Mouse (Mus musculus) liver, postnatal 0 days (tissue): ENCODE results near the gene Itga5. TPM values are rescaled to one million over a fixed set of nuclear protein-coding genes. Genes with fewer than 3 reads are reported as not detected.
"Not testable (repeated sequence)": the region's sequence is repeated elsewhere in the genome, so short reads cannot be mapped to it uniquely, and the experiment has no call there.

Source experiments
- ATAC-seq: fragments of 200-750 bp; cut with Nextera tagmentation; 2 replicates; pipeline ENCODE4 v1.8.0; 2017; ENCODE audit warnings: mild to moderate bottlenecking, moderate library complexity
- DNase-seq: peaks from one replicate; pipeline ENCODE4 v3.0.0-alpha.2; 2016
- H3K27ac ChIP-seq: fragments of 300-500 bp; sonication (generic); 2 replicates; pipeline ENCODE4 v1.5.1; 2014; ENCODE audit warnings: antibody characterized with exemption, moderate library complexity, mild to moderate bottlenecking, low read depth
- H3K27me3 ChIP-seq: fragments of 300-500 bp; sonication (generic); 2 replicates; pipeline ENCODE4 v1.6.1; 2014; ENCODE audit warnings: low read length, control low read depth, mixed read lengths; ENCODE audit not compliant: insufficient read depth
- H3K36me3 ChIP-seq: fragments of 300-500 bp; sonication (generic); replicated peaks from 2 replicates; pipeline ENCODE4 v1.6.1; 2014; ENCODE audit warnings: mild to moderate bottlenecking, control low read depth, low read length, moderate library complexity, mixed read lengths; ENCODE audit not compliant: insufficient read depth
- H3K4me1 ChIP-seq: fragments of 300-500 bp; sonication (generic); 2 replicates; pipeline ENCODE4 v1.6.1; 2014; ENCODE audit warnings: antibody characterized with exemption, mild to moderate bottlenecking, control low read depth; ENCODE audit not compliant: insufficient read depth
- H3K4me2 ChIP-seq: fragments of 300-500 bp; sonication (generic); 2 replicates; pipeline ENCODE4 v1.6.1; 2014; ENCODE audit warnings: low read depth, mild to moderate bottlenecking, low read length, moderate library complexity, mixed read lengths
- H3K4me3 ChIP-seq: fragments of 300-500 bp; sonication (generic); 2 replicates; pipeline ENCODE4 v1.5.1; 2014; ENCODE audit warnings: low read depth, low read length
- H3K9ac ChIP-seq: fragments of 300-500 bp; sonication (generic); replicated peaks from 2 replicates; pipeline ENCODE4 v1.6.1; 2014; ENCODE audit warnings: mild to moderate bottlenecking, moderate library complexity
- H3K9me3 ChIP-seq: fragments of 300-500 bp; sonication (generic); 2 replicates; pipeline ENCODE4 v1.6.1; 2016; ENCODE audit warnings: mild to moderate bottlenecking, control low read depth, low read length, mixed read lengths
- CTCF ChIP-seq: sonication (generic); IDR thresholded peaks from 2 replicates; pipeline ENCODE4 v1.5.1; 2016; ENCODE audit warnings: antibody characterized with exemption, low read depth
- EP300 ChIP-seq: IDR thresholded peaks from 2 replicates; pipeline ENCODE4 v1.6.1; 2016; ENCODE audit warnings: antibody characterized with exemption, low read depth, mild to moderate bottlenecking
- WGBS: fragments of 180-500 bp; shearing (Covaris S2); extraction: QIAGEN DNeasy Blood & Tissue Kit; methylation state at CpG from one replicate; pipeline ENCODE4 v1.1.7; 2014; ENCODE audit not compliant: insufficient replicate concordance; 5-methylcytosine and 5-hydroxymethylcytosine counted together
- polyA plus RNA-seq: library from polyadenylated mRNA; unstranded; fragments of >200 nt; fragmentation: Nextera tagmentation; extraction: Ambion mirVana; gene quantifications from 2 replicates; pipeline ENCODE4 v1.2.1, GENCODE M21; 2015

Itga5 gene
- polyA plus RNA-seq, result 15.6 and 16.0 TPM in 2 replicates

DNA sequence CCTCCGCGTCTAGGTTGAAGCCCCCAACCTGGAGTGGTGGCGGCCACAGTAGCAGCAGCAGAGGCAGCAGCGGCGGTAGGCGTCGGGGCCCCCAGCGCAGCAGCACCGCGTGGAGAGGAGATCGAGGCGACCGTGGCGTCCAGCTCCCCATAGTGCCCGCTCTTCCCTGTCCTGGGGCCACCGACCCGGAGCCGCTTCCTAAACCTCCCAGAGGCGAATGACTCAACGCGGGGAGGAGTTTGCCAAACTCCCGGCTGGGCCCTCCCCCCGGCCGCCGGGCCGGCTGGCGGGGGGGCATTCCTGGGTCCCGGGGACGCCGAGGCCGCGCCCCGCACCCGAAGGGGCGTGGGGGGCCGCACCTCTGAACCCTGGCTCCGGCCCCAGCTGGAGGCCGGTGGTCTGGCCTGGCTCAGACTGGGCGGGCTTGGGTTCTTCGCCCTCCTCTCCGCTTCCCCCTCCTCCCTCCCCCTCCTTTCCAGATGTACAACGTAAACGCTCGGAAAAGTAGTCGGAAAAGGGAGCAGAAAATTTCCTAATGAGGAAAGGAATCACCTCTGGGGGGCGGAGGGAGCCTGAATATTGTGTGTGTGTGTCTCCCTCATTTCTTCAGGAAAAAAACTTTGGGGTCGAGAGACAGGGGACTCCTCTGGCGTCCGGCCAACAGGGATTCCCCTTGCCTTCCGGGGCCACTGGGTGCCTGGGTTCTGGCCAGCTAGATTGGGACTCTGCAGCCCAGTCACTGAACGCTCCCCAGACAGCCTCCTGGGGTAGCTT lies at the start of gene Itga5:
TSS of gene Itga5 (minus strand) at position 388 of the 774 bp plus-strand sequence.
- peak within 1 kb of the TSS; percentile 87 for H3K9ac ChIP-seq
- H3K4me1 ChIP-seq, result peaks cover 39% of the 10 kb centered on the region
- H3K27me3 ChIP-seq, result no peaks in the 10 kb centered on the region
- TF ChIP-seq CTCF (0 out of 2 replicates have a peak, but pooled peaks have one; percentile 15), EP300 (no peak)
- peak; percentile 72 for ATAC-seq
- DNase-seq, result peak; percentile 81
- no peaks in the 10 kb centered on the region for H3K36me3 ChIP-seq
- H3K9me3 ChIP-seq, result no peaks in the 10 kb centered on the region
- peak within 1 kb of the TSS; percentile 85 for H3K4me2 ChIP-seq
- H3K4me3 ChIP-seq, result peak within 1 kb of the TSS; percentile 67
- H3K27ac ChIP-seq, result peak within 1 kb of the TSS; percentile 88
- 2% methylated on average over 40 of the region's 51 CpGs for WGBS

DNA sequence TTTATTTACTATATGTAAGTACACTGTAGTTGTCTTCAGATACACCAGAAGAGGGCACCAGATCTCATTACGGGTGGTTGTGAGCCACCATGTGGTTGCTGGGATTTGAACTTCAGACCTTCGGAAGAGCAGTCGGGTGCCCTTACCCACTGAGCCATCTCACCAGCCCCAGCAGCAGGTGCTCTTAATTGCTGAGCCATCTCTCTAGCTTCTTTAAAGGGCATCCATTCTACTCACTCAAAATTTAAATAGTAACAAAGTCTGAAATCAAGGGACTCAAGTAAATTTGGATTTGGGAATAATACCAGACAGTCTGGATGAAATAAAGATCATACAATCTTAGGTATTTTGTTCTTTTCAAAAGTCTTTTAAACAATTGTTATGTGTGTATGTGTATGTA lies 39.0 kb upstream of the Itga5 start:
- not testable (repeated sequence) for H3K4me1 ChIP-seq, H3K27me3 ChIP-seq, H3K4me2 ChIP-seq, DNase-seq, H3K4me3 ChIP-seq, H3K36me3 ChIP-seq, ATAC-seq, H3K27ac ChIP-seq, H3K9ac ChIP-seq, H3K9me3 ChIP-seq
- 72% methylated on average over 2 of the region's 3 CpGs for WGBS

- WGBS, result 78% methylated on average over 5 of the region's 5 CpGs
- no peaks in the 10 kb centered on the region for H3K9me3 ChIP-seq
- H3K36me3 ChIP-seq, result no peaks in the 10 kb centered on the region
- DNase-seq (no peak), ATAC-seq (no peak)
- no peak overlapping the region for H3K4me3 ChIP-seq
- no peak overlapping the region for H3K4me2 ChIP-seq
- H3K9ac ChIP-seq, result no peak overlapping the region
- TF ChIP-seq EP300 (no peak), CTCF (no peak)
- no peaks in the 10 kb centered on the region for H3K27me3 ChIP-seq
- no peak overlapping the region for H3K27ac ChIP-seq
- no peaks in the 10 kb centered on the region for H3K4me1 ChIP-seq
These were observed 34.8 kb upstream of the Itga5 start for GRCm38 (mm10) chr15:103401361-103401760.

GRCm38 (mm10) chr15:103393577-103393976 lies 27.0 kb upstream of the Itga5 start:
- Histone ChIP-seq H3K27ac (no peak overlapping the region), H3K4me3 (no peak overlapping the region), H3K9me3 (no peaks in the 10 kb centered on the region), H3K9ac (no peak overlapping the region), H3K4me2 (no peak overlapping the region), H3K27me3 (no peaks in the 10 kb centered on the region), H3K36me3 (no peaks in the 10 kb centered on the region), H3K4me1 (no peaks in the 10 kb centered on the region)
- no peak for TF ChIP-seq EP300
- no peak for TF ChIP-seq CTCF
- no peak for ATAC-seq
- DNase-seq, result no peak

GRCm38 (mm10) chr15:103388556-103389145 lies 22.1 kb upstream of the Itga5 start:
- WGBS, result 28% methylated on average over 4 of the region's 4 CpGs
- Histone ChIP-seq H3K9ac (no peak overlapping the region), H3K27me3 (no peaks in the 10 kb centered on the region), H3K27ac (no peak overlapping the region), H3K9me3 (no peaks in the 10 kb centered on the region), H3K36me3 (no peaks in the 10 kb centered on the region), H3K4me1 (no peaks in the 10 kb centered on the region), H3K4me3 (no peak overlapping the region), H3K4me2 (no peak overlapping the region)
- ATAC-seq (no peak), DNase-seq (no peak)
- TF ChIP-seq EP300, result no peak
- TF ChIP-seq CTCF, result peak; percentile 79

DNA sequence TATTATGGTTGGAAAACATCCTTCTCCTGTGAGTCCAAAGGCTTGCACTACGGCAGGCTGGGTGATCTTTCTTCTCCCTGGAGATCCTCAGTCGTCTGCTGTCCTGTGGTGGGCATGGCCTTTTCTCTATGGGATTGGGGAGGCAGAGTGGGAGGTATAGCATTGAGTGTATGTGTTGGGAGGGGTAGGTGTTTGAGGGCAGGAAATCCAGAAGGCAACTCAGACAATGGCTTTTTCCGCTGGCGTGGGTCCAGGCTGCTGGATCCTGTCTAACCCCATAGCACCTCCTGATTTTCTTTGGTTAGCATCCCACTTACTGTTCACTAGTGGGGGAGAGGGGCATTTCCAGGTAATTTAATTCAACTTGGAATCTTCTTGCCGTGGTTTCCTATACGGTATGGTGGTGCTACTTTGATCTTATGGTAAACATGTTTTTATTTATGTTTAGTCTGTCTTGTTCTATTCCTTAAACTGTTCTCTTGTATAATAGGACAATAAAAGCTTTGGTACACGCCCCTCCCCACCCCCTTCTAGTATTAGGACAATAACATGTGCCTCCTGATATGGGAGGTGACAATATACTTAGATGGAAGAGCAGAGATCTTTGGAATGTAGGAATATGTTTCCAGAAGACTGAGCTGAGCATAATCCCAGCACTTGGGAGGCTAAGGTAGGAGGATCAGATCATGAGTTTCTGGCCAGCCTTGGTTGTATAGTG lies 17.4 kb upstream of the Itga5 start:
- H3K4me3 ChIP-seq, result no peak overlapping the region
- H3K27me3 ChIP-seq, result no peaks in the 10 kb centered on the region
- H3K9ac ChIP-seq, result no peak overlapping the region
- H3K4me1 ChIP-seq, result no peaks in the 10 kb centered on the region
- H3K4me2 ChIP-seq, result no peak overlapping the region
- no peaks in the 10 kb centered on the region for H3K9me3 ChIP-seq
- TF ChIP-seq EP300 (no peak), CTCF (no peak)
- 54% methylated on average over 7 of the region's 7 CpGs for WGBS
- ATAC-seq (no peak), DNase-seq (no peak)
- no peaks in the 10 kb centered on the region for H3K36me3 ChIP-seq
- H3K27ac ChIP-seq, result peak overlapping the region; percentile 39; the same call in 1 of the 2 replicates
